Mouse (Mus musculus) stomach, postnatal 0 days (tissue): Measurements from ENCODE around the gene Fxyd5. TPM values are rescaled to one million over a fixed set of nuclear protein-coding genes. Genes with fewer than 3 reads are reported as not detected.

Experiments
- ATAC-seq: fragments of 200-750 bp; cut with Nextera tagmentation; 2 replicates; pipeline ENCODE4 v1.8.0; 2017; ENCODE audit not compliant: low FRiP score, low TSS enrichment
- DNase-seq: peaks from one replicate; pipeline ENCODE4 v3.0.0-alpha.2; 2016; ENCODE audit warnings: low spot score
- H3K27ac ChIP-seq: fragments of 300-500 bp; sonication (generic); replicated peaks from 2 replicates; pipeline ENCODE4 v1.5.1; 2014; ENCODE audit warnings: mild to moderate bottlenecking, control low read depth
- H3K27me3 ChIP-seq: fragments of 300-500 bp; sonication (generic); 2 replicates; pipeline ENCODE4 v1.6.1; 2014; ENCODE audit warnings: low read length; ENCODE audit not compliant: control insufficient read depth, insufficient read depth
- H3K36me3 ChIP-seq: fragments of 300-500 bp; sonication (generic); 2 replicates; pipeline ENCODE4 v1.6.1; 2014; ENCODE audit warnings: low read length, mixed read lengths; ENCODE audit not compliant: control insufficient read depth, insufficient read depth
- H3K4me1 ChIP-seq: fragments of 300-500 bp; sonication (generic); replicated peaks from 2 replicates; pipeline ENCODE4 v1.6.1; 2014; ENCODE audit warnings: antibody characterized with exemption; ENCODE audit not compliant: control insufficient read depth, insufficient read depth
- H3K4me2 ChIP-seq: fragments of 300-500 bp; sonication (generic); replicated peaks from 2 replicates; pipeline ENCODE4 v1.6.1; 2014; ENCODE audit warnings: low read depth, mild to moderate bottlenecking, control low read depth, moderate library complexity
- H3K4me3 ChIP-seq: fragments of 300-500 bp; sonication (generic); 2 replicates; pipeline ENCODE4 v1.5.1; 2014; ENCODE audit warnings: low read depth, low read length, control low read depth
- H3K9ac ChIP-seq: fragments of 300-500 bp; sonication (generic); 2 replicates; pipeline ENCODE4 v1.6.1; 2014; ENCODE audit warnings: mild to moderate bottlenecking, low read length, control low read depth, mixed read lengths
- H3K9me3 ChIP-seq: fragments of 300-500 bp; sonication (generic); 2 replicates; pipeline ENCODE4 v1.6.1; 2016; ENCODE audit warnings: low read length; ENCODE audit not compliant: control insufficient read depth
- CTCF ChIP-seq: IDR thresholded peaks from 2 replicates; pipeline ENCODE4 v1.5.1; 2016; ENCODE audit warnings: antibody characterized with exemption, low read depth, mild to moderate bottlenecking, moderate library complexity
- EP300 ChIP-seq: optimal IDR thresholded peaks from 2 replicates; pipeline ENCODE3; 2016; ENCODE audit warnings: antibody characterized with exemption
- WGBS: fragments of 180-500 bp; shearing (Covaris S2); extraction: QIAGEN DNeasy Blood & Tissue Kit; methylation state at CpG from one replicate; pipeline ENCODE4 v1.1.7; 2014; 5-methylcytosine and 5-hydroxymethylcytosine counted together
- polyA plus RNA-seq: library from polyadenylated mRNA; unstranded; fragments of >200 nt; fragmentation: Nextera tagmentation; extraction: Ambion mirVana; gene quantifications from 2 replicates; pipeline ENCODE4 v1.2.1, GENCODE M21; 2015

Gene Fxyd5
- polyA plus RNA-seq, result 13.3 and 16.0 TPM in 2 replicates

DNA sequence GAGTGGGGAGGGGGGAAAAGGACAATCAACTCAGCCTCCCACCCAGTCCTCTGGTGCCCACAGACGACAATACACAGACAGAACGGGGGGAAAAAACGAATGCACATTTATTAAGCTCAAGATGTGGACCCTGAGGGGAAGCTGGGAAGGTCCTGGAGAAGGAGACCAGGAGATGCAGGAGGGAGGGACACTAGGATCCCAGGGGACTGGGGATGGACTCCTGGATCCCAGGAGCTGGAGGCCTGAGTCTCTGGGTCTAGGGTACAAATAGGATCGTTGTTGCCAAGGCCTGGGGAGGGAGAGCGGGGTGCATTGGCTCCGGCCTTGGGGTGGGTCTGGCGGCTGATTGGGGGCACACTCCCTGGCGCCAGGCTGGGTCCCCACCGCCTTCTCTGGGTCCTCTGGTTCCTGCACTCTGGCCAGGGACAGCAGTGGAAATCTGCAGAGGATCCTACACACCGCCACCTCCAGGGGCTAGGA, at the start of gene Fxyd5:
Fxyd5 (minus strand) TSS at position 51 of the 480 bp plus-strand sequence.
- H3K4me1 ChIP-seq, result peaks cover 11% of the 10 kb centered on the region
- TF ChIP-seq CTCF, result no peak
- H3K4me2 ChIP-seq, result peak within 1 kb of the TSS; percentile 53
- H3K27me3 ChIP-seq, result no peaks in the 10 kb centered on the region
- no peaks in the 10 kb centered on the region for H3K9me3 ChIP-seq
- no peaks in the 10 kb centered on the region for H3K36me3 ChIP-seq
- H3K9ac ChIP-seq, result peak within 1 kb of the TSS; percentile 38; the same call in 1 of the 2 replicates
- H3K27ac ChIP-seq, result no peak within 1 kb of the TSS
- WGBS, result 51% methylated on average over 10 of the region's 10 CpGs
- DNase-seq (no peak), ATAC-seq (no peak)
- peak within 1 kb of the TSS; percentile 27 for H3K4me3 ChIP-seq

DNA sequence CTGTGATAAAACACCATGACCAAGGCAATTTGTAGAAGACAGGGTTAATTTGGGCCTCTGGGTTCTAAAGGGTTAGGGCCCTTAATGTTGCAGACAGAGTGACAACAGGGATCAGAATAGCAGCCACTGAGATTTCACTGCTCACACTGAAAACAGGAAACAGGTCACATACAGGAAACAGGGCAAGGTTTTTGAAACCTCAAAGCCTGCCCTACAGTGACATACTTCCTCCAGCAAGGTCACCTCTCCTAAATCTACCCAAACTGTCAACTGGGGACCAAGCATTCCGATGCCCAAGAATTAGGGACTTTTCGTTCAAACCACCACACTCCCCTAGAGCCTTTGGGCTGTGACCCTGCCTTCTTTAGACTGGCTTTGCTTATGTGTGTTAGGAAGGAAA, 47.4 kb upstream of the Fxyd5 start:
- DNase-seq, result no peak
- no peaks in the 10 kb centered on the region for H3K27me3 ChIP-seq
- 84% methylated on average over 2 of the region's 2 CpGs for WGBS
- no peak overlapping the region for H3K4me3 ChIP-seq
- no peak overlapping the region for H3K4me2 ChIP-seq
- TF ChIP-seq EP300, result no peak
- no peak for TF ChIP-seq CTCF
- H3K9me3 ChIP-seq, result no peaks in the 10 kb centered on the region
- H3K36me3 ChIP-seq, result no peaks in the 10 kb centered on the region
- H3K9ac ChIP-seq, result no peak overlapping the region
- no peak for ATAC-seq
- peaks cover 2% of the 10 kb centered on the region; the same call in 1 of the 2 replicates for H3K4me1 ChIP-seq
- no peak overlapping the region for H3K27ac ChIP-seq

DNA sequence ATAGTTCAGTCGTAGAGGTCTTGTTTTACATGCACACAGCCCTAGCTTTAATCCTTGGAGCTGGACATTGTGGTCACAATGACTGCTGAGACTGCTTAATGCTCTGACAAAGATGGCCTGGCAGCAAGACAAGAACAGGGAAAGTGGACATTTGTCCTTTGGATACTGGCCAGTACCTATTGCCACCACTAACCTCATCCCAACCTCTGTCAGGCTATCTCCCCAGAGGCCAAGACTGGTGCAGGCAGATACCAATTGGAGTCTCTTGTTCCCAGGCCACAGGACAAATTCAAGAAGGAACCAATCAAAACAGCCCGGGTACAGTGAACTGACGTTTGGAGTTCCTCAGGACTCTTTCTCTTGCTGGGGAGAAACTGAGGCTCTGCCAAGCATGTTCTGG, 45.9 kb upstream of the Fxyd5 start:
- TF ChIP-seq EP300, result no peak
- TF ChIP-seq CTCF, result no peak
- no peak overlapping the region for H3K4me3 ChIP-seq
- H3K4me1 ChIP-seq, result peaks cover 3% of the 10 kb centered on the region; the same call in 1 of the 2 replicates
- no peak overlapping the region for H3K27ac ChIP-seq
- H3K9me3 ChIP-seq, result no peaks in the 10 kb centered on the region
- no peak overlapping the region for H3K4me2 ChIP-seq
- H3K9ac ChIP-seq, result no peak overlapping the region
- H3K36me3 ChIP-seq, result no peaks in the 10 kb centered on the region
- ATAC-seq (no peak), DNase-seq (no peak)
- 70% methylated on average over 3 of the region's 3 CpGs for WGBS
- no peaks in the 10 kb centered on the region for H3K27me3 ChIP-seq

DNA sequence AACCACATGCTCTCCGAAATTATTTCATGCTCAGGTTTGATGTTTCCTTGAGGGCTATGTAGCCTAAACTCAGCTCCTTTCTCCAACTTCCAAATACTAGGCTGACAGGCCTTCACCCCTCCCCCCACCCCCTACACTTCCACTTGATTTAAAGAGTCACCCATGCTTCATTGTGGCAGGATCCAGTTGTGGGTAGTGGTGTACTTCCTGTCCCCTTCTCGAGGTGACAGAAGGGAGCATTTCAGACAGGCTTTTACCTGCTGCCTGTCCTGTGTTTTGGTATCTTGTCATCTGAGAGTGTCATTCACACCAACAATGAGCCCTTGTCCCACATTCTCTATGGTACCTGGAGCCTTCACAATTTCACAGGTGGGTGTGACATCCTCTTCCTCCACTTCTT, 45.0 kb upstream of the Fxyd5 start:
- no peak overlapping the region for H3K27ac ChIP-seq
- no peak overlapping the region for H3K4me3 ChIP-seq
- ATAC-seq (no peak), DNase-seq (no peak)
- no peaks in the 10 kb centered on the region for H3K9me3 ChIP-seq
- H3K9ac ChIP-seq, result no peak overlapping the region
- no peak overlapping the region for H3K4me2 ChIP-seq
- no peaks in the 10 kb centered on the region for H3K27me3 ChIP-seq
- H3K4me1 ChIP-seq, result peaks cover 3% of the 10 kb centered on the region; the same call in 1 of the 2 replicates
- TF ChIP-seq CTCF (no peak), EP300 (no peak)
- 45% methylated on average over 2 of the region's 2 CpGs for WGBS
- no peaks in the 10 kb centered on the region for H3K36me3 ChIP-seq

DNA sequence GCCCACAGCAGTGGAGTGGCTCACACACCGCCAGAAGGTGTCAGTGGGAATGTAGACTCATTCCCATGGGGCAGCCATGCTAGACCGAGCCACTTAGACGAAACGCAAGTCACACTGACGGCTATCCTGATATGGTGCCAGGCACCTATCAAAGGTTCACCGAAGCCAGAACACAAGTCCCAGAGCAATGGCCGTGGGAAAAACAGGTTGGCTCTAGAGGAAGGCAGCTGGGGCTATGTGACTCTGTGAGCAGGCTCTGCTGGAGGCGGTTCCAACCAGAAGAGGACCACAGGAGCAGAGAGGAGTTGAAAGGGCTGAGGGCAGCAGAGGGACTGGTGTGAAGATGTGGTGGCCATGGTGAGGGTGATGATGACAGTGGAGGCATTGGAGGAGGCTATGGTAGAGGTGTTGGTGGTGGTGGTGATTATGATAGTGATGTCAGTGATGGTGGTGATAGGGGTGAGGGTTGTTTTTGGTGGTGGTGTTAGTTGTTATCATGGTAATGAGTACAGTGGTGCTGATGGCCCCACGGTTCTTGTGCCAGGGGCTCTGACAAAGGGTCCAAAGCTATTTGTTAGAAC, 44.0 kb upstream of the Fxyd5 start:
- Histone ChIP-seq H3K9ac (no peak overlapping the region), H3K27me3 (no peaks in the 10 kb centered on the region), H3K36me3 (no peaks in the 10 kb centered on the region), H3K27ac (peak overlapping the region; percentile 73), H3K4me3 (no peak overlapping the region), H3K4me2 (no peak overlapping the region), H3K9me3 (no peaks in the 10 kb centered on the region), H3K4me1 (peaks cover 3% of the 10 kb centered on the region; the same call in 1 of the 2 replicates)
- no peak for TF ChIP-seq EP300
- no peak for TF ChIP-seq CTCF
- DNase-seq, result no peak
- ATAC-seq, result no peak
- 93% methylated on average over 9 of the region's 9 CpGs for WGBS

DNA sequence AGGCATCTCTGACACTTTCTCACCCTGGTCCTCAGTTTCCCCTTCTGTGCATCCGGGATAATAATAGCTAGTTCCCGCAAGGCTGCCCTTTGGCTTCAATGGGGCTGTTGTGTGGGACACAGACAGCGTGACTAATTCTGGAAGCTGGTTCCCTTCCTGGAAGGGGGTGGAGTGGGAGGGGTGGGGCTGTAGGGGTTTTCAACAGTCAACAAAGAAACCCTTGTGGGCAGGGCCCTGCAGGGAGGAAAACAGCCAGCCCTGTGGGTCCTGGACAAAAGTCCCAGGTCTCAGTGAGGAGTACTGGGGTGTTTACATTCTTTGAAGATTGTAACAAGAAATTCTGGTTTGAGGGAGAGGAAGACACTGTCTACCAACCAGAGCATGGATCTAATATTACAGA, 42.9 kb upstream of the Fxyd5 start:
- Histone ChIP-seq H3K4me1 (peaks cover 3% of the 10 kb centered on the region; the same call in 1 of the 2 replicates), H3K4me3 (no peak overlapping the region), H3K9ac (no peak overlapping the region), H3K36me3 (no peaks in the 10 kb centered on the region), H3K27me3 (no peaks in the 10 kb centered on the region), H3K4me2 (no peak overlapping the region), H3K9me3 (no peaks in the 10 kb centered on the region), H3K27ac (peak overlapping the region; percentile 81)
- TF ChIP-seq EP300, result no peak
- no peak for TF ChIP-seq CTCF
- 44% methylated on average over 3 of the region's 3 CpGs for WGBS
- DNase-seq (peak; percentile 76), ATAC-seq (peak; percentile 68)
